Mouse (Mus musculus): Measurements from ENCODE around the gene Mon1b. TPM values are rescaled to one million over a fixed set of nuclear protein-coding genes. Genes with fewer than 3 reads are reported as not detected.

Gene Mon1b
- polyA plus RNA-seq, 1 experiment = 16.5 TPM

- 54% methylated on average over 5 of the region's 5 CpGs for WGBS
- H3K4me3 ChIP-seq (ENCODE audit: control insufficient read depth, insufficient read depth, low read length) = no peak overlapping the region
- H3K27me3 ChIP-seq (ENCODE audit: control insufficient read depth, insufficient read depth, low read length) = no peaks in the 10 kb centered on the region
- no peak overlapping the region for H3K27ac ChIP-seq (ENCODE audit: control insufficient read depth, insufficient read depth, low read length)
- DNase-seq = no peak
- TF ChIP-seq CTCF (IDR thresholded peaks at IDR 0.05; ENCODE audit: borderline replicate concordance, control insufficient read depth, extremely low read depth, insufficient read depth, low read length, poor library complexity) (no peak), POLR2A (IDR thresholded peaks at IDR 0.05; ENCODE audit: control insufficient read depth, extremely low read depth, insufficient read depth, low read length, poor library complexity) (no peak)
- H3K4me1 ChIP-seq (replicated peaks; ENCODE audit: control insufficient read depth, insufficient read depth, low read length) = no peaks in the 10 kb centered on the region
- no peaks in the 10 kb centered on the region for H3K36me3 ChIP-seq (ENCODE audit: control insufficient read depth, insufficient read depth, low read length)
These were observed 20.8 kb downstream of the Mon1b start for GRCm38 (mm10) chr8:113656154-113656553.

GRCm38 (mm10) chr8:113656681-113657298 lies 21.4 kb downstream of the Mon1b start:
- 86% methylated on average over 11 of the region's 11 CpGs for WGBS
- no peak overlapping the region for H3K27ac ChIP-seq (ENCODE audit: control insufficient read depth, insufficient read depth, low read length)
- TF ChIP-seq POLR2A (IDR thresholded peaks at IDR 0.05; ENCODE audit: control insufficient read depth, extremely low read depth, insufficient read depth, low read length, poor library complexity) = no peak
- TF ChIP-seq CTCF (IDR thresholded peaks at IDR 0.05; ENCODE audit: borderline replicate concordance, control insufficient read depth, extremely low read depth, insufficient read depth, low read length, poor library complexity) = no peak
- H3K4me1 ChIP-seq (replicated peaks; ENCODE audit: control insufficient read depth, insufficient read depth, low read length) = no peaks in the 10 kb centered on the region
- H3K36me3 ChIP-seq (ENCODE audit: control insufficient read depth, insufficient read depth, low read length) = no peaks in the 10 kb centered on the region
- no peaks in the 10 kb centered on the region for H3K27me3 ChIP-seq (ENCODE audit: control insufficient read depth, insufficient read depth, low read length)
- no peak overlapping the region for H3K4me3 ChIP-seq (ENCODE audit: control insufficient read depth, insufficient read depth, low read length)
- DNase-seq = no peak

- TF ChIP-seq CTCF (IDR thresholded peaks at IDR 0.05; ENCODE audit: borderline replicate concordance, control insufficient read depth, extremely low read depth, insufficient read depth, low read length, poor library complexity) (no peak), POLR2A (IDR thresholded peaks at IDR 0.05; ENCODE audit: control insufficient read depth, extremely low read depth, insufficient read depth, low read length, poor library complexity) (no peak)
- DNase-seq = no peak
These were observed 24.7 kb downstream of the Mon1b start for GRCm38 (mm10) chr8:113660128-113660527.

GRCm38 (mm10) chr8:113664544-113664943 lies 29.2 kb downstream of the Mon1b start:
- DNase-seq = peak; percentile 67
- Histone ChIP-seq H3K36me3 (ENCODE audit: control insufficient read depth, insufficient read depth, low read length) (no peaks in the 10 kb centered on the region), H3K27ac (ENCODE audit: control insufficient read depth, insufficient read depth, low read length) (no peak overlapping the region), H3K4me3 (ENCODE audit: control insufficient read depth, insufficient read depth, low read length) (no peak overlapping the region), H3K4me1 (replicated peaks; ENCODE audit: control insufficient read depth, insufficient read depth, low read length) (no peaks in the 10 kb centered on the region), H3K27me3 (ENCODE audit: control insufficient read depth, insufficient read depth, low read length) (no peaks in the 10 kb centered on the region)
- 5% methylated on average over 2 of the region's 2 CpGs for WGBS
- TF ChIP-seq POLR2A (IDR thresholded peaks at IDR 0.05; ENCODE audit: control insufficient read depth, extremely low read depth, insufficient read depth, low read length, poor library complexity) (no peak), CTCF (IDR thresholded peaks at IDR 0.05; ENCODE audit: borderline replicate concordance, control insufficient read depth, extremely low read depth, insufficient read depth, low read length, poor library complexity) (no peak)

More at GRCm38 (mm10) chr8:113660128-113660527, 24.7 kb downstream of the Mon1b start:
- 94% methylated on average over 1 of the region's 1 CpGs for WGBS
- Histone ChIP-seq H3K4me3 (ENCODE audit: control insufficient read depth, insufficient read depth, low read length) (no peak overlapping the region), H3K27me3 (ENCODE audit: control insufficient read depth, insufficient read depth, low read length) (no peaks in the 10 kb centered on the region), H3K36me3 (ENCODE audit: control insufficient read depth, insufficient read depth, low read length) (no peaks in the 10 kb centered on the region), H3K4me1 (replicated peaks; ENCODE audit: control insufficient read depth, insufficient read depth, low read length) (no peaks in the 10 kb centered on the region), H3K27ac (ENCODE audit: control insufficient read depth, insufficient read depth, low read length) (no peak overlapping the region)

- no peak overlapping the region for H3K27ac ChIP-seq (ENCODE audit: control insufficient read depth, insufficient read depth, low read length)
- TF ChIP-seq CTCF (IDR thresholded peaks at IDR 0.05; ENCODE audit: borderline replicate concordance, control insufficient read depth, extremely low read depth, insufficient read depth, low read length, poor library complexity) (no peak), POLR2A (IDR thresholded peaks at IDR 0.05; ENCODE audit: control insufficient read depth, extremely low read depth, insufficient read depth, low read length, poor library complexity) (no peak)
- no peak for DNase-seq
- no peak overlapping the region for H3K4me3 ChIP-seq (ENCODE audit: control insufficient read depth, insufficient read depth, low read length)
- no peaks in the 10 kb centered on the region for H3K4me1 ChIP-seq (replicated peaks; ENCODE audit: control insufficient read depth, insufficient read depth, low read length)
- 73% methylated on average over 4 of the region's 4 CpGs for WGBS
- no peaks in the 10 kb centered on the region for H3K27me3 ChIP-seq (ENCODE audit: control insufficient read depth, insufficient read depth, low read length)
- no peaks in the 10 kb centered on the region for H3K36me3 ChIP-seq (ENCODE audit: control insufficient read depth, insufficient read depth, low read length)
These were observed 29.6 kb downstream of the Mon1b start for GRCm38 (mm10) chr8:113665036-113665435.

GRCm38 (mm10) chr8:113665951-113666350 lies 30.6 kb downstream of the Mon1b start:
- Histone ChIP-seq H3K27me3 (ENCODE audit: control insufficient read depth, insufficient read depth, low read length) (no peaks in the 10 kb centered on the region), H3K4me3 (ENCODE audit: control insufficient read depth, insufficient read depth, low read length) (no peak overlapping the region), H3K36me3 (ENCODE audit: control insufficient read depth, insufficient read depth, low read length) (no peaks in the 10 kb centered on the region), H3K27ac (ENCODE audit: control insufficient read depth, insufficient read depth, low read length) (no peak overlapping the region), H3K4me1 (replicated peaks; ENCODE audit: control insufficient read depth, insufficient read depth, low read length) (no peaks in the 10 kb centered on the region)
- WGBS = 85% methylated on average over 8 of the region's 8 CpGs
- TF ChIP-seq POLR2A (IDR thresholded peaks at IDR 0.05; ENCODE audit: control insufficient read depth, extremely low read depth, insufficient read depth, low read length, poor library complexity) = no peak
- TF ChIP-seq CTCF (IDR thresholded peaks at IDR 0.05; ENCODE audit: borderline replicate concordance, control insufficient read depth, extremely low read depth, insufficient read depth, low read length, poor library complexity) = no peak
- DNase-seq = no peak
